Mouse (Mus musculus) testis, adult 2 months (tissue): Measurements from ENCODE around the gene Ppara. TPM values are rescaled to one million over a fixed set of nuclear protein-coding genes. Genes with fewer than 3 reads are reported as not detected.

Experiments
- H3K27ac ChIP-seq: fragments of 200-500 bp; 2 replicates; pipeline ENCODE4 v1.5.1; 2012; ENCODE audit warnings: low read depth, low read length; ENCODE audit not compliant: control insufficient read depth, insufficient read depth
- H3K27me3 ChIP-seq: fragments of 200-500 bp; 2 replicates; pipeline ENCODE4 v1.6.1; 2012; ENCODE audit warnings: mild to moderate bottlenecking, low read length, moderate library complexity; ENCODE audit not compliant: control insufficient read depth, insufficient read depth
- H3K36me3 ChIP-seq: fragments of 200-500 bp; 2 replicates; pipeline ENCODE4 v1.6.1; 2012; ENCODE audit warnings: mild to moderate bottlenecking, low read length; ENCODE audit not compliant: control insufficient read depth, insufficient read depth
- H3K4me1 ChIP-seq: fragments of 200-500 bp; 2 replicates; pipeline ENCODE4 v1.6.1; 2012; ENCODE audit warnings: low read length; ENCODE audit not compliant: control insufficient read depth, insufficient read depth
- H3K4me3 ChIP-seq: fragments of 200-500 bp; 2 replicates; pipeline ENCODE4 v1.5.1; 2012; ENCODE audit warnings: low read depth, mild to moderate bottlenecking, low read length, moderate library complexity, mixed read lengths; ENCODE audit not compliant: control insufficient read depth
- CTCF ChIP-seq: fragments of 200-500 bp; IDR thresholded peaks from 2 replicates; pipeline ENCODE4 v1.5.1; 2012; ENCODE audit warnings: low read depth, mild to moderate bottlenecking, inconsistent platforms, low read length, moderate library complexity; ENCODE audit not compliant: control insufficient read depth, insufficient read depth, insufficient replicate concordance
- POLR2A ChIP-seq: fragments of 200-500 bp; IDR thresholded peaks from 2 replicates; pipeline ENCODE4 v1.6.1; 2012; ENCODE audit warnings: low read depth, mild to moderate bottlenecking, inconsistent platforms, low read length, moderate library complexity; ENCODE audit not compliant: control insufficient read depth
- polyA plus RNA-seq: library from polyadenylated mRNA; depleted of rRNA; stranded (reverse); fragments of >200 nt; gene quantifications from 2 replicates; pipeline ENCODE4 v1.2.3, GENCODE M21; 2012; rRNA removed

Ppara gene
- polyA plus RNA-seq, result 0.63 and 1.6 TPM in 2 replicates

DNA sequence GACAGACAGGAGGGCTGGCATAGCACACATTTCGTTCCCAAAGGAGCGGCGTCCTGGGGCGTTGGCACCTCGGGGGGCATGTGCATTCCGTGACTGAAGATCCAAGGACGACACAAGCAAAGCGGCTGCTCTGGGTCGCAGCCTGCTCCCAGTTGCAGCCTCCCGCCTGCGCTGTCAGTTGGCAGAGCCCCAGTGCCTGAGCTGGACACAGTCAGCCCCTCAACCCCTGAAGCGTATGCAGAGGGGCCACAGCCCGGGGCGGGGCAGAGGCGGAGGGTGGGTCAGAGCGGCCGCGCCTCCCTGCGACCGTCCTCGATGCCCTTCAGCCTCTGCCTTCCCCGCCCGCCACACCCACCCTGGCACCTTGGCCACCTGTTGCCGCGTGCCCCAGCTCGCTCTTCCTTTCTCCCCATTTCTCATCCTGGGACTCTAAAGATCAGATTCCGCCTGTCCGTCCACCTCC lies at the start of gene Ppara:
Gene Ppara, plus strand, starts transcription at position 413 of the 463 bp plus-strand sequence.
- Histone ChIP-seq H3K27me3 (no peaks in the 10 kb centered on the region), H3K4me1 (peaks cover 6% of the 10 kb centered on the region; the same call in 1 of the 2 replicates)
- TF ChIP-seq CTCF, result no peak
- TF ChIP-seq POLR2A, result no peak

DNA sequence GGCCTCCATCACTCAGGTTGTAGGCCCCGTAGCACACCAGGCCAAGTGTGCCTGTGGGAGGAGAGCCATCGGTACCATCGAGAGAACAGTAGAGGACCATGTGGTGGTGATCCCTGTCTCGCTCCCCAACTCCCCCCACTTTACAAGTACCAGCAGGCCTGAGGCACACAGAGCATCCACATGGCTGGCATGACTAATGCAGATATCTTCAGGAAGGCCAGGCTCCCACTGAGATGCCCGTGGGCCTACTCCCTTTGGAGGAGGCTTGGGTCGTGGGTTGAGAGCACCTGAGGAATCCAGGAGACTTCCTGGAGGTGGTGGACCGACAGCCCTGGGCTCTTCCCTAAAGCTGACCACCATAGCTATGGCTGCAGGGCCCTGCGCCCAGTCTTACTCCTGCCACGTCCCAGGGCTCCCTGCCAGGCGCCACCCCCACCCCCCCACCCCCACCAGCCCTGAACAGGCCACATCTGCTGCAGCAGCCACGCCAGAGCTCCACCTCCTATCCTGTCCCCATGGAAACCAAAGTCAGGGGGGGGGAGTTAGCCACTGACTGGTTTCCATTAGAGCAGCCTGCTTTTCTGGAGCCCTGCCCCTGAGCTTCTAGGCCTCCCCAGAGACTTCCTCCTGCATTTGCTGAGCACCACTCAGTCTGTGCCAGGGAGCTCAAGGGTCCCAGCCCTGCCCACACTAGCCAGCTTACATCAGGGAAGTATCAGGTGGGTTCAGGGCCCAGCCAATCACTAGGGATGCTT lies 48.0 kb upstream of the Ppara start:
- H3K27ac ChIP-seq, result no peak overlapping the region; the same call in 1 of the 2 replicates
- H3K36me3 ChIP-seq, result no peaks in the 10 kb centered on the region
- TF ChIP-seq POLR2A (no peak), CTCF (no peak)

More for the DNA sequence above, at the start of gene Ppara:
- H3K27ac ChIP-seq, result peak within 1 kb of the TSS; percentile 51; the same call in 1 of the 2 replicates
- peak within 1 kb of the TSS; percentile 88 for H3K4me3 ChIP-seq
- H3K36me3 ChIP-seq, result no peaks in the 10 kb centered on the region

DNA sequence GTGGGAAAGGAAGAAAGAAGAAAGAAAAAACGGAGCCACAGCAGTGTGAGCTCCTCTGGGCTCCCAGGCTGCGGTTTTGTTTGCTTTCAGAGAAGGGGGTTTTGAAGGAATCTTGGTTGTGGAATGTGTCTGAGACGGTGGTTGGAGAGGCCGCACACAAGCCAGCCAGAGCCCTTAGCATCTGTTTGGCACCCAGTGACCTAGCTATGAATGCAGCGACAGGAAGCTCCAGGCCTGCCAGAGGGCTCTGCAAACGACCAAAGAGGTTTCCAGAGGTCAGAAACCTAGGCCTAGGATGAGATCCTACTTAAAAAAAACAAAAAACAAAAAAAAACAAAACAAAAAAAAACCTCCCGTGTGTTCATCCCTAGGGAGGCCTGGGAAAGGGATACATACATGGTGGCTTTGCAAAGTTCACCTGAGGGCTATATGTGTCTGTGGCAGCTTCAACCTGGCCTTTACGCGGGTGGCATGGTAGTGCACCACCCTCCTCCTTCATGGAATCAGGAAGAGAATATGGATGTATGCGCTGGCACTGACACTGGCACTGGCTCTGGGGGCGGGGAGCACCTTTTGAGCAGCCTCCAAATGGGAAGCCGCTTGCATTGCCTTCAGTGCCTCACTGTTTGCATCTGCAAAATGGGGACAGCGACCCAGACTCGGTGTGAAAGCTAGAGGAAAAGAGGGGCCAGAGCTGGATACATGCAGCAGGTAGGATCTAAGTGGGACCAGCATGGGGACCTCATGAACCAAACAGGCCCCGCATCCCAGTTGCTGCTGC lies 47.0 kb upstream of the Ppara start:
- no peaks in the 10 kb centered on the region for H3K27me3 ChIP-seq
- no peak overlapping the region for H3K27ac ChIP-seq
- no peak overlapping the region for H3K4me3 ChIP-seq
- H3K4me1 ChIP-seq, result peaks cover 4% of the 10 kb centered on the region
- TF ChIP-seq POLR2A, result no peak
- no peak for TF ChIP-seq CTCF
- H3K36me3 ChIP-seq, result no peaks in the 10 kb centered on the region

More for the DNA sequence above, 48.0 kb upstream of the Ppara start:
- H3K4me3 ChIP-seq, result no peak overlapping the region
- no peaks in the 10 kb centered on the region for H3K27me3 ChIP-seq
- H3K4me1 ChIP-seq, result peaks cover 4% of the 10 kb centered on the region

DNA sequence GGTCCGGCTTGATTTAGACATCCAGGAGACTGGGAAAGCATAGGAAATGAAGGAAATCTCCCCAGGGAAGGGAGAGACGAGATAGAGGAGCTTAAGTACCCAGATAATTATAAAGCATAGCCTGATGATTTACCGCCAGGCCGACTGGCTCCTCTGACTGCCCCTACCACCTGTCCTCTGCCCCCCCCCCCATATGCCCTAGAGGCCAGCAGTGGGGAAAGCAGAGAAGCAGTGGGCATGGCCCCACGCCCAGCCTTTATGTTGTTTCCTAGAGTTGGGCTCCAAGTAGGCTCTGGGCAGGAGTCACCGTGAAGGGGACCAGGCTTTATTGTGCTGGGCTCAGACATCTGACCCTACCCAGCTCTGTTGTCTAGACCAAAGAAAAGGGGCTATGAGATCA lies 46.0 kb upstream of the Ppara start:
- Histone ChIP-seq H3K4me1 (peaks cover 4% of the 10 kb centered on the region), H3K27me3 (no peaks in the 10 kb centered on the region), H3K27ac (no peak overlapping the region), H3K36me3 (no peaks in the 10 kb centered on the region), H3K4me3 (no peak overlapping the region)
- no peak for TF ChIP-seq CTCF
- TF ChIP-seq POLR2A, result no peak

DNA sequence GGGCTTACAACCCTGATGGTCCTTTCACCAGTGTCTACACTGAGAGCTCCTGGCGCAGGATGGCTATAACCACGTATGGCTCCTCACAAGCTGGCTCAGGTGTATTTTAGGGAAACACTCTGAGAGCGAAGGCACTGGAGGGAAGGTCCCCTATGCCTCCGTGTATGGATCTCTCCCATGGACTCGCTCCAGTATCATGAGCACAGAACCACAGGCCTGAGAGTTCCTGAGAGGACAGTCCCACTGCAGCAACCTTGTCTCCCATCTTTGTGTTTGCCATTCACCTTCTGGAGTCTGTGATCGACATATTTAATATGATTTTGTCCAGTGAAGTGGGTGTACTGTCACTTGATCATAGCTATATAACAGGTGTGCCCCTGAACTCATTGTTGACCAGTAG lies 45.3 kb upstream of the Ppara start:
- Histone ChIP-seq H3K4me3 (no peak overlapping the region), H3K4me1 (peaks cover 4% of the 10 kb centered on the region), H3K36me3 (no peaks in the 10 kb centered on the region), H3K27ac (no peak overlapping the region), H3K27me3 (no peaks in the 10 kb centered on the region)
- no peak for TF ChIP-seq CTCF
- no peak for TF ChIP-seq POLR2A

DNA sequence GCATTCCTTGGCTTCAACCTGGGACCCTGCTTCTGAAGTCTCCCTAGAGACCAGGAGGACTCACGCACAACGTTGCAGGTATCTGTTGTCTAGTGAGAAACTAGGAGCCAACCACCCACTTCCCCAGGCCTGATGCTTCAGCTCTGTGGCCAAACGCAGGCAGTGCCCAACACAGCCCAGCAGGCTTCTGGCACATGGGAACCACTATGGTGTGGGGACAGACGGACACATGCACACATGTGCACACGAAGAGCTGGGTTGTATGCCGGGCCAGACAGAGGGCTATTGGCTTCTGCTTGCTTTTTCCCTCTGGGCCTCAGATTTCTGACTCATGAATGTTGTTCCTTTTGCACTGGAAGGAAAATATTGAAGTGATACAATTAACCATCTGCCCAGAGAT lies 44.7 kb upstream of the Ppara start:
- H3K27me3 ChIP-seq, result no peaks in the 10 kb centered on the region
- H3K4me1 ChIP-seq, result peaks cover 4% of the 10 kb centered on the region
- TF ChIP-seq POLR2A (no peak), CTCF (no peak)
- no peak overlapping the region for H3K27ac ChIP-seq
- no peaks in the 10 kb centered on the region for H3K36me3 ChIP-seq
- H3K4me3 ChIP-seq, result no peak overlapping the region

DNA sequence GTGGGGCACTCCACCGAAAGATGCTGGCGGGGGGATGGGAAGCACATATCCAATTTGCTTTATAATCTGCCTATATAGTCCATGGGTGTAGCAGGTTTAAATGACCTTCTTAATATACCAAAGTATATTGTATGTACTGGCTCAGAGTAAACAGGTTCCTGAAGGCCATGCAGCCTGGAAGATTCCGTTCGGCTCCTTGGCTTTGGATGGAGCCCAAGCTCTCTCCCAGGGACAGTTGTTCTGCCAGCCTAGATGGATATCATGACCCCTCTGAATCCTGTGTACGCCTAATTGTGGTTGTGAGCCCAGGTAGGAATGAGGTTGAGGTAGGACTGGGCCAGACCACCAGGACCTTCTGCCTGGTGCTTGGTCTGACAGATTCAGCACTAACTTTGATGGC lies 43.9 kb upstream of the Ppara start:
- H3K27ac ChIP-seq, result no peak overlapping the region
- H3K36me3 ChIP-seq, result no peaks in the 10 kb centered on the region
- TF ChIP-seq POLR2A (no peak), CTCF (no peak)
- H3K27me3 ChIP-seq, result no peaks in the 10 kb centered on the region
- peaks cover 4% of the 10 kb centered on the region for H3K4me1 ChIP-seq
- no peak overlapping the region for H3K4me3 ChIP-seq
